Mouse (Mus musculus) ES-E14 (cell line): ENCODE results near the gene Lhfp. TPM values are rescaled to one million over a fixed set of nuclear protein-coding genes. Genes with fewer than 3 reads are reported as not detected.

Experiments used
- DNase-seq: peaks from one replicate; pipeline ENCODE4 v3.0.0-alpha.2; 2013; ENCODE audit warnings: low read depth, low spot score
- H3K27ac ChIP-seq: 2 replicates; pipeline ENCODE4 v1.5.1; 2012; ENCODE audit warnings: low read depth, mild to moderate bottlenecking, low read length, moderate library complexity, mixed read lengths; ENCODE audit not compliant: poor library complexity, insufficient read depth, severe bottlenecking
- H3K36me3 ChIP-seq: 2 replicates; pipeline ENCODE4 v1.6.1; 2012; ENCODE audit warnings: mild to moderate bottlenecking, low read length, moderate library complexity, mixed read lengths; ENCODE audit not compliant: control insufficient read depth, poor library complexity, insufficient read depth, severe bottlenecking
- H3K4me1 ChIP-seq, 2 experiments: fragments of 150-350 bp in 1 of 2; sonication (generic) in 1 of 2; 2 replicates each; pipeline ENCODE4 v1.6.1; 2012; ENCODE audit warnings: low read length in 2 of 2, mild to moderate bottlenecking in 1 of 2, mixed read lengths in 1 of 2; ENCODE audit not compliant: control insufficient read depth in 2 of 2, insufficient read depth in 2 of 2, poor library complexity in 1 of 2
- H3K4me3 ChIP-seq, 2 experiments: fragments of 150-350 bp in 1 of 2; sonication (generic) in 1 of 2; 2 replicates each; pipeline ENCODE4 v1.5.1; 2012; ENCODE audit warnings: low read length in 2 of 2, low read depth in 1 of 2, mild to moderate bottlenecking in 1 of 2, mixed read lengths in 1 of 2; ENCODE audit not compliant: insufficient read depth in 1 of 2, poor library complexity in 1 of 2, severe bottlenecking in 1 of 2
- H3K9ac ChIP-seq: 2 replicates; pipeline ENCODE4 v1.6.1; 2012; ENCODE audit warnings: low read depth, mild to moderate bottlenecking, low read length, mixed read lengths; ENCODE audit not compliant: poor library complexity, insufficient read depth, severe bottlenecking
- H3K9me3 ChIP-seq: fragments of 150-350 bp; sonication (generic); 2 replicates; pipeline ENCODE4 v1.6.1; 2012; ENCODE audit warnings: low read depth, mild to moderate bottlenecking, low read length; ENCODE audit not compliant: control insufficient read depth, insufficient read depth
- CHD2 ChIP-seq: IDR thresholded peaks from 2 replicates; pipeline ENCODE4 v1.6.1; 2014; ENCODE audit warnings: mild to moderate bottlenecking, low read depth, low read length, inconsistent platforms
- HCFC1 ChIP-seq: IDR thresholded peaks from 2 replicates; pipeline ENCODE4 v1.6.1; 2012; ENCODE audit warnings: low read length, inconsistent platforms, borderline replicate concordance; ENCODE audit not compliant: insufficient read depth
- MAFK ChIP-seq: IDR thresholded peaks from 2 replicates; pipeline ENCODE4 v1.6.1; 2014; ENCODE audit warnings: mild to moderate bottlenecking, low read depth, low read length, inconsistent platforms; ENCODE audit not compliant: insufficient read depth
- ZC3H11A ChIP-seq: IDR thresholded peaks from 2 replicates; pipeline ENCODE4 v1.6.1; 2012; ENCODE audit warnings: low read depth, mild to moderate bottlenecking, inconsistent platforms, low read length, borderline replicate concordance
- ZNF384 ChIP-seq: IDR thresholded peaks from 2 replicates; pipeline ENCODE4 v1.6.1; 2012; ENCODE audit warnings: low read depth, low read length, inconsistent platforms
- in situ Hi-C, 2 experiments: fragments of 600-800 bp; cut with MboI; formaldehyde crosslinking; loops; one replicate each; pipeline ENCODE4 v1.15.1; 2025; ENCODE audit warnings: low sequenced_read_pairs in 2 of 2, inconsistent platforms in 1 of 2; ENCODE audit not compliant: unreplicated experiment in 2 of 2
- total RNA-seq: library from RNA; depleted of rRNA; stranded (reverse); fragments of 300-350 nt; gene quantifications from 2 replicates; pipeline ENCODE4 v1.2.3, GENCODE M21; 2012

Gene Lhfp
- total RNA-seq, 1 experiment, result 20.2 TPM

DNA sequence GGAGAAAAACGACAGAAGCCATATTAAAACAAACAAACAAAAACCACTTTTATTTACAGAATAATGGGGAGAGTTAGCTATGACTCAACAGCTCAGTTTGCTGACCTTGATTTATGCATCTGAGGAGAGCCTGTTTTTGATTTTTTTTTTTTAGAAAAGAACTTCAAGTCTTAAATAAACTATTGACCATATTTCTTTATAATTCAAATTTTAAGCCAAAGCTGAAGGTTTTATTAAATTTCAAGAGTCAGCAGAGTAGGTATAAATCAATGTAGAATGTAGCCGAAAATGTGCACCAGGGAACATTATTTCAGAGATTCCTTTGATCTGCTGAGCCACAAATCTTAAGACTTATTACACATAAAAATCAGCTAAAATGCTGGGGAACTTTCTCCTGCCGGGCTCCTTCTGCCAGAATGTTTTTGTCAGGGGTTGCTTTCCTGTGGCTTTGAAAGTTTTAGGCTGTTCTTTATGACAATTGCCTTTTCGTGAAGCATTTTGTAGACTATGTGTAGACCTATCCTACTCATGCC is 252.6 kb downstream of the Lhfp start:
- Histone ChIP-seq H3K9ac (no peak overlapping the region), H3K4me3 (no peak overlapping the region), H3K27ac (no peak overlapping the region), H3K36me3 (no peaks in the 10 kb centered on the region), H3K4me1 (no peaks in the 10 kb centered on the region), H3K9me3 (no peaks in the 10 kb centered on the region)
- in situ Hi-C loops, result no loop called here
- no peak for DNase-seq
- TF ChIP-seq HCFC1 (no peak), ZNF384 (no peak)

DNA sequence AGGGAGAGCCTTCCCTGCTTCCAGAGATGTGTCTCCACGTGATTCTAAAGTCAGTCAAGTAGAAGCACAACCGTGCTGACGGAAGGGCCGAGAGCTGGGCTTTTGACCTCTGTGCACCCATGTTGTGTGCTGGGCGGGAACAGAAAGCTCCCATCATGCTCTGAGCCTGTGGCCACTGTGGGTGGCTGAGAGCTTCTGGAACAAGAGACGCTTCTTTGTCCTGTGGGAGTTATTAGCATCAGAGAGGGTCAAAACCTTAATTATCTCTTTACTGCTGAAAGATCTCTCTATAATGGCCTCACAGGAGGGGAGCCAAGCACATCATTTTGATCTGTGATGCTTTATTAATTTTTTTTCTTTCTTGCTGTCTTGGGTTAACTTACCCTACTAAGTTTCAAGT is 253.5 kb downstream of the Lhfp start:
- TF ChIP-seq ZNF384 (no peak), HCFC1 (no peak), MAFK (no peak), ZC3H11A (no peak), CHD2 (no peak)
- in situ Hi-C loops, result no loop called here
- no peaks in the 10 kb centered on the region for H3K9me3 ChIP-seq
- H3K9ac ChIP-seq, result no peak overlapping the region
- H3K27ac ChIP-seq, result peak overlapping the region; percentile 28; the same call in 1 of the 2 replicates
- no peaks in the 10 kb centered on the region for H3K36me3 ChIP-seq
- H3K4me3 ChIP-seq, result no peak overlapping the region
- no peaks in the 10 kb centered on the region for H3K4me1 ChIP-seq
- no peak for DNase-seq

DNA sequence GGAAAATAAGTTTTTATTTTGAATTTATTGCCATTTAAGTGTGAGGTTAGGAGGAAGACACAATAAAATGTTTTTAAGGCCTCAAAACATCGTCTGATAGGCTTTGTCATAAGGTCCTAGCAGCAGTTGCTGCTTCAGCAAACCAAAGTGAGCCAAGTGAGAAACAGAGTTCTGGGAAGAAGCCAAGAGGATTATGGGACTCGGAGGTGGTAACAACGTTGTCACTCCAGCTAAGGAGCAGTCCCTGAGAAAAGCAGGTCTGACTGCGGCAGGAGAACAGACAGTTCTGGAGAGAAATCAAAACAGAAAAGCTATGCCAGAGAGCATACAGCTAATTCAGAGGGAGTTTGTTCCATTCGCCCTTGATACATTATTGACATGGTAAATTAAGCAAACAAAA is 260.5 kb downstream of the Lhfp start:
- Histone ChIP-seq H3K4me1 (0 out of 4 replicates have a peak, but pooled peaks cover 0 to 2% of the 10 kb centered on the region in 2 experiments), H3K27ac (no peak overlapping the region), H3K4me3 (no peak overlapping the region), H3K36me3 (no peaks in the 10 kb centered on the region), H3K9ac (no peak overlapping the region), H3K9me3 (no peaks in the 10 kb centered on the region)
- no peak for DNase-seq
- TF ChIP-seq CHD2 (no peak), ZNF384 (no peak), HCFC1 (no peak), ZC3H11A (no peak), MAFK (no peak)
- in situ Hi-C loops, result no loop called here

DNA sequence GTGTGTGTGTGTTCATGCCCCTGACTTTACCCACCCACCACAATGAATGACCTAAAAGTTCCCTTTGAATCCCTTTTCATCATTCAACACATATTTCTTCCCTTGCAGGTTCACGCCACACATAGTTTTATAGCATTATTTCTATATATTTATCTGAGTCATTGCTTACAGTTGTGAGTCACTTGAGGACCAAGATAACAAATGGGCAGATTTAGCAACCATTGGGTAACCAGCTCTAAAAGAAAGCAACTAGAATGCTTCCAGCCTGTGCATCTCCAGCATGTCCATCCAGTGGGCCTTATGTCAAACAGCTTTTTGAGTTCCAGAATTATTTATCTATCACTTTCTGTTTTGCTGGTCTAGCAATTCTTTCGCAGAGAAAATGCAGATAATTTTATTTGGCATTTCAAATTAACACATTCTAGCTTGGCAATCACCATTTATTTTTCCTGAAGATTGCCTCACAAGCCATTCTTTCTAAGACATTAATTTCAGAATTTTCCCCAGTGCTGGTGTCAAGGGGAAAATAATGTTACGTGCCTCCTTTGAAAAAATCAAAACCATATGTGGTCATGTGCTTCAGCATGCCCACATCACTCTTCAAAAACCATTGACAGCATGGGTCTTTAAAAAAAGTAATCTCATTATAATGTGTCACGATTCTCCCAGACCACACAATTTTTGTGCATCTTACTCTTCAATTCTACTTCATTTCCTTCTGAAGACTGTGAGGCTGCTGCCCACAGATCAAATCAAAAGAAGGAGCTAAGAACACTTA is 263.0 kb downstream of the Lhfp start:
- Histone ChIP-seq H3K9ac (no peak overlapping the region), H3K27ac (no peak overlapping the region), H3K36me3 (no peaks in the 10 kb centered on the region), H3K9me3 (no peaks in the 10 kb centered on the region), H3K4me1 (0 out of 4 replicates have a peak, but pooled peaks cover 0 to 2% of the 10 kb centered on the region in 2 experiments), H3K4me3 (no peak overlapping the region)
- TF ChIP-seq ZC3H11A (no peak), ZNF384 (no peak), CHD2 (no peak), MAFK (no peak), HCFC1 (no peak)
- in situ Hi-C loops, result no loop called here
- DNase-seq, result no peak
